Mouse (Mus musculus): ENCODE measurements around the gene Rasgrp1.

Rasgrp1 gene

DNA sequence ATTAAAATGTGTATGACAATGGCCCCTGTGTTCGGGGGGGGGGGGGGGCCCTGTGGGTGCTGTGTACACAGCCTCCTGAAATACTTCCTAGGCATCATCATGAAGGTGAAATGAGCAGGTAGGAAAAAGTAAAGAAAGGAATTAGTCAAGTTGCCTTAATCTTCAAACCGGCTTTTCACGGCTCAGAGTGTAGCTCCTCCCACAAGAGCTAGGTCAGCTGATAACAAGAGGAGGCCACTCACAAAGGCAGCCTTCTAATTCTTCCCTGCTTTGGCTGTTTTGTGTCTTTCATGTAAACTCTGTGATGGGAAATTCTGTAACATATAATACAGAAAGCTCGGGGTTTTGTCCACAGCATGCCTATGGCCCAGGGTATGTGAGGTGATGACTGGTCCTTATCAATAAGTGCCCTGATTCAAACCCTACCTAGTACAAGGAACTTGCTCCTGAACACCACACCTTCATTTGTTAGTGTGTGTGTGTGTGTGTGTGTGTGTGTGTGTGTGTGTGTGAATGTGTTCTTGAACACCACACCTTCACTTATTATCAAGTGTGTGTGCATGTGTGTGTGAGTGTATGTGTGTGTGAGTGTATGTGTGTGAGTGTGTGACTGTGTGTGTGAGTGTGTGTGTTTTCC, 7.1 kb downstream of the Rasgrp1 start:
- no peak for DNase-seq (ENCODE audit: extremely low read depth, low read depth)

DNA sequence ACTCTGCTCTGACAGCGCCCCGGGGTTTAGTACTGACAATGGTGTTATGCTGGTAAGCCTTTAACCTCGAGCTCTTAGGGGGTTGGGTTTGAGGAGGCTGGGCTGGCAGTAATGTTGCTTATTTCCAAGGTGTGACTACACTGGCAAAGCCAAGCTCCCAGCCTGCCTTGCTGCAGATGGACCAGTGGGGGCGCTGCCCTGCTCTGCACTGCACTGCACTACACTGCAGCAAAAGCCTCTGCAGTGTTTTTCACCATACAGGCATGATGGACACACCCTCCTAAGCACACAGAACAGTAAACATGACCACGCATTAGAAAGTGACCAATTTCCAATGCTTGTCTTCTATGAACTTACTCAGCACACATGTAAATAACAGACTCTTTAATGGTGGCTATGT, 11.2 kb downstream of the Rasgrp1 start:
- no peak for DNase-seq (ENCODE audit: extremely low read depth, low read depth)

DNA sequence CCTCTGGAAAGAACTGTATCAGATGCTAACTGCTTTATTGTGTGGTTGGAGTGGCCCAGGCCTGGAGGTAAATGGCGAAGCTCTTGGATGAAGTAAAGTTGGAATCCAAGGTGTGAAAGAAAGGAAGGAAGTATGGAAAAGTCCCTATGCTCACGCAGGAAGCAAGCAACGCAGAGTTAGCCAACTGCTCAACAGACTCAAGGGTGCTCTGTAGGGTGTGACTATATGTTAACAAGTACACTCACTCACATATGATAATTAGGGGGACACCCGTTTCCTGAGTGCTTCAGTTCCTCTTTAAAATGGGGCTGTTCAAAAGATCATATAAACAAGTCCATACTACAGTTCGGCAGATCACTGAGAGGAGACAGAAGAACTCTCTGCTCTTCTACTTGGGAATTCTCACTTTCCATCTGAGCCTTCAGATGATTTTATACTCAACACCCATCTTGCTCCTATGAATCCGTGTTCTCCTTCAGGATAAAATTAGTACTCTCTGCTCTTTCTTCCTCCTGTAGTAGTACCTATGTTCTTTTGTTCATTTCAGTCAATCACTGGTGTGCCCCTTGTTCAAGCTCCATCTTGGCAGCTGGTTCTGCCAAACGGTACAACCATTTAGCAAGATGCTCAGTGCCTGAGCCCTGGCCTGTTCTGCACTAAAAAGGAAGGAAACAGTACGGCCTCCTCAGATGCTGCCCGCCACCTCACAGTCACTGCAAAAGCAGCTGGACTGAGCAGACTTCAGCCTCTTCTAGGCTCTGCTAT, 14.1 kb downstream of the Rasgrp1 start:
- DNase-seq (ENCODE audit: extremely low read depth, low read depth) = no peak

DNA sequence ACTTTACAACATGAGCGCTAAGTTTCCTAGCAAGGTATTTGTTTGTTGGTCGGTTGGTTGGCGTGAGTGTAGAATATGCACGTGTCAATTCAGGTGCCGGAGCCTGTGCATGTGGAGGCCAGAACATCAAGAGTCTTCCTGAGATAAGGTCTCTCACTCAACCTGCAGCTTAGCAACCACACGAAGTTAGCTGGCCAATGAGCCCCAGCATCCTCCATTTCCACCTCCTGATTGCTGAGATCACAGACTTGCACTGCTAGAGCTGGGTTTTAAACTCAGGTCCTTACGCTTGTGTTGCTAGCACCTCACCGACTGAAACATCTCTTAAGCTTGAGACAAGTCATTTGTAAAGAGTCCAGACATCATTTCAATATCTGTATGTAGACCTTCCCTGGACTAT, 20.4 kb downstream of the Rasgrp1 start:
- no peak for DNase-seq (ENCODE audit: extremely low read depth, low read depth)

DNA sequence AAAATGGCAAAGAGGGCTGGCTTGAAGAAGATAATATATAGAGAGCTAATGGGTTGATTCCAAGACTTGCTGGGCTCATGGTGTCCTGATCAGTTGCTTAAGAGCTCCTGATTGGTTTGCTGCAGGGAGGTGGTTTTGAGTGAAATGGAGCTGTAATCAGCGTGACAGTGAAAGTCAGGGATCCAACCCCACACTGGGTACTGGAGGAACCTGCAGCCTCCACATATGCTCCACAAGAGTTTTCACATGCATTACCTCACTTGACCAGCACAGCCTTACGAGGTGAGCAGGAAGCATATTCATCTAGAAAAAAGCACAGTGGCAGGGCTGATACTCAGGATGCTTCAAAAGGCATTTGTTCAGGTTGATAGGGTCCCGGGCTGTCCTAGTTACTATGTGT, 21.6 kb downstream of the Rasgrp1 start:
- no peak for DNase-seq (ENCODE audit: extremely low read depth, low read depth)

DNA sequence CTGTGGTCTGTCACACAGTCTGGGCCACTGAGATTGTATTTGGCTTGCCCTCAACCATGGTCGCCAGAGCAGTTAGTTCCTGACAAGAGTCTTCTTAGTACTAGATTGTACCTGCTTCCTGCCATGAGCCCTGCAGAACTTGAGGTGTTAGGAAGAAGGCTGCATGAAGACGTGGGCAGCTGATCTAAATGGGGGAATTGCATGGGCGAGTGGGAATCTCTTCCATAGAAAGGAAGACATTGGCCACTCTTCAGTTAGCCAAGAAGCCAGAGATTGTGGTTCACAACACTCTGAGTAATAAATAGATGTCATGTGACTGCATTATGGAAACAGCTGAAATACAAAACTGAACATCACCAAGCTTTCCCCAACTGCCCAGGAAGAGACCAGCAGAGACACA, 23.8 kb downstream of the Rasgrp1 start:
- DNase-seq (ENCODE audit: extremely low read depth, low read depth) = no peak

DNA sequence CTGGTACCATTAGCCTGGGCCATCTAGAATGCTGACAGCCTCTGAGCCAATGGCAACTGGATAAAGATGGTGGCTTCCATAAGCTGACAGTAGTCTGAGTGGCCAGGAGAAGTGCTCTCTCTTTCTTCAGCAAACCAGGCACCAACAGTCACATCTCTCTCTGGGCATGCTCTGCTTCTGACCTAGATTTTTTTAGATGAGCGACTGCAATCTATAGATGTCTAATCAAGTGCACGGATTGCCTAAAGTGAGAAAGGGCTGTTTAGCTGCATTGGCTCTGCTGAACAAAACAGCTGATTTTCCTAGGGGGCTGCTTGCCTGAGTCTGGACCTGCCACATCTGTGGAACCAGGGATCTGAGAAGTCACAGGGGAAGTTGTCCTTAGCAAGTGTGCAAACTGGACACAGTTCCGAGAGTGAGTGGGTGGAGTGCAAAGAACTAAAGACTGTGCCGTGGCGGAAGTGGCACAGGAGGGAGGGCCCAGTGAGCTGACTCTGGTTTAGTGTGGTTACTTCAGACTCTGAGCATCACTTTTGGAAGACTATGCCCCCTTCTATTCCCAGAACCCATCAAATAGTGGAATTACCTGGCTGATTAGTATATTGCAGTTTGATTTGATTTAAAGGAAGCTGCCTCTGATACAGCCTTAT, 29.1 kb downstream of the Rasgrp1 start:
- no peak for DNase-seq (ENCODE audit: extremely low read depth, low read depth)

DNA sequence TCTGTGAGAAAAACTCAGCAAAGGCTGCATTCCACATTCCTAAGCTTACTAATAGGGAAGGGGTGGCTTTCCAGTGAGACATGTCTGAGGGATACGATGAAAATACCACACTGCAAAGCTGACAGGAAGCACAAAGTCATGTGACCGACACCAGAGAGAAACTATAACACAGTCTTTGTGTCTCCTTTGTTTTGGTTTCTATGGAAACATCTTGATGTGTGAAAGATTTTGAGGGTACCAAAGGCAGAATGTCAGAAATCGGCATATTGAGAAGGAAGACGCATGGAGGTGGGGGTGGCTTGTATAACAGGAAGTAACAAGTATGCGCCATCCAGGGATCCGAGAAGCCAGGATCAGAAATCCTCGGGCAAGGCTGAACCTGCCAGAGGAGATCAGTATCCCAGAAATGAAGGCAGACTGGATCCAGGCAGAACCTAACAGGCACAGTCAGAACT, 30.3 kb downstream of the Rasgrp1 start:
- DNase-seq (ENCODE audit: extremely low read depth, low read depth) = no peak

DNA sequence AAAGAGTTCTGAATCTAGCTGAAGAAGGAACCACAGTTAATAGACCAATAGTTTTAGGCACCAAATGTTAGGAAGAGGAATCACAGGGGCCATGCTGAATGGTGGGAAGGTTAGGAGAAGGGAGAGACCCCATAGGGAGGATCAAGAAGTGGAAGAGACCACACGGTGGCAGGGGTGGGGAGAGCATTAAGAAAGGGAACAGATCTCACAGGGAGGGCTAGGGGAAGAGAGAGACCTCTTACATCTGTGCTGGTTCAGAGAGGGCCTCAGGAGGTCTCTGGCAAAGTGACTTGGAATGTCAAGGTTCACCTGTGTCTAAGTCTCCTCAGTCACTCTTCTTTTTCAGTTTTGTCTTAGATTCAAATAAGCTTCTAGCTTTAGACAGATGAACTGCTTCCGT, 30.8 kb downstream of the Rasgrp1 start:
- DNase-seq (ENCODE audit: extremely low read depth, low read depth) = no peak

DNA sequence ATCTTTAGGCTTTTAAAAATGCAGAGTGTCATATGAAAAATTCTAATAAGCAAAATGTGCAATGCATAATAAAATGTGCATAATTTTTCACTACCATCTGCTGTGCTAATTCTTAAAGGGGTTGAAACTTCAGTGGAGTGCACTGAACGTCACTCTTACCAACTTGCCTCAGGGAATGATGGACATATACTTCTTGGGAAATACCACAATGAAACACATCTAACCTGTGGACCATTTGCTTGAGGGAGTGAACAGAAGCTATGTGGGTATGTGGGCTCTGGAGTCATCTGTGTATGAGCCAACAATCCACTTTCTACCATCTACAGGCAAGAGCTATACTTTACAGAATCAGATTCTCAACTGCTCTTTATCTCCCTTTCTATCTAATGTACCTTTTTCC, 31.5 kb downstream of the Rasgrp1 start:
- DNase-seq (ENCODE audit: extremely low read depth, low read depth) = no peak

DNA sequence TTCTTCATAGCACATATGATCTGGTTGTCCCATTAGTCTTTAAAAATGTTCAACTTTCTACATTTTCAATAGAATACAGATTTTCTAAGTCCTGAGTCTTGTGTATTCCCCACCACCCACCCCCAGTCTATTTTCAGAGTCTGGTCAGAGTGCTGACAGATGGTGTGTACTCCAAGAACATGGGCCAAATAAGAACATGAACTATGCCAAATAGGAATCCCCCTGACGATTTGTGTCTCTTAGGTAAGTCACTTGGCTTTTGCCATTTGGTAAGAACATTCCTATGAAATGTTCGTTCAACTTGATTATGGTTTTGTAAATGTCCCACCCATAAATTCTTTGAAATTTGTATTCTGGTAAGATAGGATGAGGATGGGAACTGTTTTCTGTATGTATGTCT, 33.8 kb downstream of the Rasgrp1 start:
- no peak for DNase-seq (ENCODE audit: extremely low read depth, low read depth)

DNA sequence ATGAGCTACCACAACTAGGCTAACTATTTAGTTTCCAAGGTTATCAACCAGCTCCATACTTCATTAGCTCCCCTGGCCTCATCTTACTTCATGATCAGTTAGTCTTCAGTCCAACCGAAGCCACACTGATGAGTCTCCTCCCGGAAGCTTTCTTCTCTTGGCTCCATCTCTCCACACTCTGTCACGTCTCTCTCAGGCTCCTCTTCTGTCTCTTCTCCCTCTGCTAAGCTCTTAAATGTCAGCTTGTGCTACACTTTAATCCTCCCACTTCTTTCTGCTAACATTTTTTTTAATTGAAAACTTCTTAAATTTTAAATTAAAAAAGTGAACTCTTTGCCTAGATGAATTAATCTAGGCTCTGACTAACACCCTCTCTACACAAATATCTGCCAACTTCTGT, 34.8 kb downstream of the Rasgrp1 start:
- no peak for DNase-seq (ENCODE audit: extremely low read depth, low read depth)

DNA sequence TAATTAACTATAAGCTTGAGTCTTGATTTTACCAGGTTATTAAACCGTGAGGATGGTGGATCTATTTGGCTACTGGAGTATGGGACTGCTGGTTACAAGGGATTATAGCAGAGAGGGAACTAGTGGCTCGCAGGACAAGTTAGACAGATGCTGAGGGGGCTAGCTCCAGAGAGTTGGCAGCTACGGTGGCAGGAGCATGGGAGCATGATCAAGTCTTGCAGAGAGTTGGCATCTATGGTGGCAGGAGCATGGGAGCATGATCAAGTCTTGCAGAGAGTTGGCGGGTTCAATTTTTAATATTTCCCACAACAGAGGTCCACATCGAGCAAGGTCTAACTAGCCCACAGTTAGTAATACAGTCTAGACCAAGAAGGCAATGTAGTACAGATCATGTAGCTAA, 37.9 kb downstream of the Rasgrp1 start:
- DNase-seq (ENCODE audit: extremely low read depth, low read depth) = no peak

DNA sequence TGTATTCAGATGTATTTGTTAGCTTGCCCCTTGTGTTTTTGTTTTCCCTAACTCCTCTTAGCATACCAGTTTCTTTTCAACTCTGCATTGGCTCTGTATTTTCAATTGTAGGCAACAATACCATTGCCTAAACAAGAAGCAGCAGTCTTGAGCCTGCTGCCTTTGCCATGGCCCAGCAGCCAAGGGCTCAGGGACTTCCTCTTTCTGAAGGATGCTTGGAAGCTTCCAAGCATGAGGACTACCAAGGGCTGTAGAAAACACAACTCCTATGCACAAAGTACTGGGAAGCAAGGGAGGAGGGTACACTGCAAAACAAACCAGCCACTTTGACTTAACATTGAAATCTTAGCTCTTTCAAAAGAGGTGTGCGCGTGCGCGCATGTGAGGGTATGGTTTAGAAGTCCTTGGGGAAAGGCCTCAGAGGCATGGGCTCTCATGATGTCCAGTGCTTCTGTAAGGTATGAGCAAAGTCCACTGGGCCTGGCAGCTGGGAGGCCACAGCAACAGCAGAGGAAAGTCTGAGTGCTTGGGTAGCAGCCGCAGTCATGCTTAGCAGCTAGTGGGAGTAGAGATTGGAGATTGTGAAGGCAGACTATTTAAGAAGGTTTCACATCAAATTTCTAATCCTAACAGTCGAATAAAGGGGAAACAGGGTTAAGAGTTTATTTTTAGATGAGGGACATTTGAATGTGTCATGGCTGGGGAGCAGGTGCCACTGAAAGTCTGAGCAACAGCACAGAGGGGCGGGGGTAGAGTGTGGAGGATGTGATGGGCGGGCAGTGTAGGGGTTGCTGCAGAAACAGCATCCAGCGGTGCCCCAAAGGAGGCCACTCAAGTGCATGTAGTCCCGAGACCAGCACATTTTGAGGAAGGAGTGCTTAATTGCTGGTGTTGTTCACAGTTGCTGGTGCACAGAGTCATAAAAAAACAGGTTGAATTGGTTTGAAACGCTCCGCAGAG, 39.1 kb downstream of the Rasgrp1 start:
- DNase-seq (ENCODE audit: extremely low read depth, low read depth) = no peak

DNA sequence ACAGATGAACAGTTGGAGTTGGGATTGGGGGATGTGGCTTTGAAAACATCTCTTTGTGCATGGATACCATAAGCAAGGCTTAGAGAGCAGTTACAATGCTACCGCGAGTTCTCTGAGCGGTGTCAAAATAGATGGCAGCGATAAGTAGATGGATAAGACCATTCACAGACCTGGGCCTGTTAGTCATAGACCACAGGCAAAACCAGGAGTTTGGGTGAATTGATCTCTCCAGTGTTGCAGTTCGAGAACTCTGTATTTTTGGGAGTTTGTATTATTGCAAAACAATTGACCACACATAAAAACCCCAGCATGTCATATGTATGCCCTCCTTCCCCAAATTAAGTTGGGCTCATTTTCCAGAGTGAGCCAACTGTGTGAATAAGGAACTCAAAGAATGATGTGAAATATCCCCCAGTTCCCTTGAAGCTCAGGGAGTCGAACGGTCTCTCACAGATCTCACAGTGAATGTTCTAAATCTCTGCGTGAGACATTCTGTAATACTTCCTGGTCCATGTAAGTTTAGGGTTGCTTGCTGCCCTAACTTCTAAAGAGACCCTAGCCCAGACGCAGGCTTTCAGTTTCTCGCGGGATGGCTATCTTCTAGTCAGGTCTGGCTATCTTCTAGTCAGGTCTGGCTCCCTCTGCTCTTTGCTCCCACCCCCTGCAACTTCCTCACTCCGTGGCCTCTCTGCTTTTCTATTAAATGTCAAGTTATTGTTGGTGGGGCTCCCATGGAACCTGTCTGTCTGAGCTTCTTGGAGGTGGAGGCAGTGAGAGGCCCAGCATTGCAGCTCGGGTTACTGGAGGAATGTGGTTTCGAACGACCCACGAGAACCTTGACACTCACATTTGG, 43.0 kb downstream of the Rasgrp1 start:
- DNase-seq (ENCODE audit: extremely low read depth, low read depth) = no peak

DNA sequence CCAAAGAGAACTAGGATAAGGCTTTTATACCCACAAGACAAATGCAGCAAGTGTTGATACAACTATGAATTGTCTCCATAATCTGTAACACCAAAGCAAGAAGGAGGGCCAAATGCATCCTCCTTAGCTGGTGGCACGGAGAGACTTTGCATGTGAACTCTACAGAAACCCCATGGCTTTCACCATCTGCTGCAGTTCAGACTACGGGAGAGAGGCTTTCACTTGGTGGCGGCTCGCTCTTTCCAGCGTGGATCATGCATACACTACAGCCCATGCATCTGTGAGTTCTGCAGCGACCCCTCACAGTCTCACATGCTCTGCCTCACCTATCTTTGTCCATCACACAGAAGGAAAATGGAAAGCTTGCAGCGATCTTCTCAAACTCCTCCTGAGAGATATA, 54.5 kb downstream of the Rasgrp1 start:
- no peak for DNase-seq (ENCODE audit: extremely low read depth, low read depth)

DNA sequence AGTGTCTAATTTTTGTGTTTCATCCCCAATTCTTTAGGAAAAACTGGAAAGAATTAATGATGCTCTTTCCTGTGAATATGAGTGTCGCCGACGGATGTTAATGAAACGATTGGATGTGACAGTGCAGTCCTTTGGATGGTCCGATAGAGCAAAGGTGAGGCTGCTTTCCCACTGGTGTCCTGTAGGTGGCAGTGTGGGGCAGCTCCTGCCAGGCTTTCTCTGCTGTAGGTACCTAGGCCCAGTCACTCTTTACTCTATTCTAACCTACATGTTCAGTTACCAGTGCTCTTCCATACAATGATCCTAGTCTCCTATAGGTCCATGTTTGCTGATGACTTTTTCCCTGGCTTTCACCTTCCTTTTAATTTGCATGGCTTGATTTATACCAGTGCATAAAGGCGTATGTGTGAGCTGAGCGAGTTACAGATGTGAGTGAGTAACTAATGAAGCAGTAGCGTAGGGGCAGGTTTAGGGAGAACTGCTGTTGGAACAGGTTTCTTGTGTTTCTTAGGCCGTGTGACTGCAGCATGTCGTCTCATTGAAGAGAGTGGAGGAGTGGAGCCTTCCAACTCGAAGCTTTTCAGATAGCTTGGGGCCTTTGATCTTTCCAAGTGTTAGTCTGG, 78.9 kb downstream of the Rasgrp1 start:
- DNase-seq (ENCODE audit: extremely low read depth, low read depth) = no peak

DNA sequence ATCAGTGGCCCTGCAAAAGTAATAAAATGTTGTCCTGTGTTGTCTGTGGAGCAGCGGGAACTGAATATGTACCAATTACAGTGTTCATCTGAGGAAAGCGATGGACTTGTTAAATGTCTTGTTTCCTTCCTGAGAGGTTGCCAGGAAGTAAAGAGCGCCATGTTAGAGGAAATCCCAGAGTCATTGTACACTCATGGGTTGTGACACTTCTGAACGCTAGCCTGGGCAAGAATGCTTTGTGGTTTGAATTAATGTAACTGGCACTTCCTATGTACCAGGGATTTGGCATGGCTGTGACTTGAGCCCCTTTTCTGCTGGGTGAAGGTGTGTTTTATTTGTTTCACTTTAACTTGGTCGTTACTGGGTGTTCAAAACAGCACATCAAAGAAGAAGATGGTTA, 80.6 kb downstream of the Rasgrp1 start:
- DNase-seq (ENCODE audit: extremely low read depth, low read depth) = no peak

DNA sequence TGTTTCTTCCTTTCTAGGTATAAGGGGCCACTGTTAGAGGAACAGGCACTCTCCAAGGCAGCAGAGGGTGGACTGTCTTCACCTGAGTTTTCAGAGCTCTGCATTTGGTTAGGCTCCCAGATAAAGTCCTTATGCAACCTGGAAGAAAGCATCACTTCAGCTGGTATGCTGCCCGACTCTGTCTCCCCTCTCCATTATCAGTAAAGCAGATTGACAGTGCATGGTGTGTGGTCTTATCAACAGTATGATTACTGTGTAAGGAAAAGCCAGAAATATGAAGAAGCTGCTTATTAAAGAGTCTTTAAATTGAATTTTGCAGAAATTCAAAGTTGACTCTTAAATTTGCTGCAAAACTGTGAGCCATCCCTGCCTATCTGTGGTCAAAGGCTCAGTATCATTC, 85.2 kb downstream of the Rasgrp1 start:
- DNase-seq (ENCODE audit: extremely low read depth, low read depth) = no peak

DNA sequence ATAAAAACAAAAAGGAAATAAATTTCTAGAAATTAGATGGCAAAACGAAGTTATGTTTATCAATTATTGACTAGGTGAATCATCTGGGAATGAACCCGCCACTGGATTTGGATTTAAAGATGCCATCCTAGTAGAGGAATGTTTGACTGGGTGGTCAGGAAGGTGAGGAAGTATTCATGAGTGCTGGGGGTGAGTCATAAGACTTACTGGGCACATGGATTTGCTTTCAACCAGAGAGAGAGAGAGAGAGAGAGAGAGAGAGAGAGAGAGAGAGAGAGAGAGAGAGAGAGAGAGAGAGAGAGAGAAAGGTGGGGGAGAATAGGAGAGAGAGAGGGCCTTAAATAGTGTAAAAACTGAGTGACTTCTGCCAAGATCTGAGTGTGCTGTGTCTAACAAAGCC, 87.4 kb downstream of the Rasgrp1 start:
- no peak for DNase-seq (ENCODE audit: extremely low read depth, low read depth)
